Mouse (Mus musculus): ENCODE measurements around the gene Rpl27.
"Not testable (repeated sequence)": the region's sequence is repeated elsewhere in the genome, so short reads cannot be mapped to it uniquely, and the experiment has no call there.

Rpl27 gene

GRCm38 (mm10) chr11:101447786-101448185 is 5.7 kb downstream of the Rpl27 start:
- no peak for DNase-seq (ENCODE audit: low spot score)

- peak; percentile 71 for DNase-seq (ENCODE audit: low spot score)
Observed at GRCm38 (mm10) chr11:101448274-101448746, 6.2 kb downstream of the Rpl27 start, which contains the start of gene Ifi35. Gene Ifi35, plus strand, starts transcription at chr11:101448407.

DNA sequence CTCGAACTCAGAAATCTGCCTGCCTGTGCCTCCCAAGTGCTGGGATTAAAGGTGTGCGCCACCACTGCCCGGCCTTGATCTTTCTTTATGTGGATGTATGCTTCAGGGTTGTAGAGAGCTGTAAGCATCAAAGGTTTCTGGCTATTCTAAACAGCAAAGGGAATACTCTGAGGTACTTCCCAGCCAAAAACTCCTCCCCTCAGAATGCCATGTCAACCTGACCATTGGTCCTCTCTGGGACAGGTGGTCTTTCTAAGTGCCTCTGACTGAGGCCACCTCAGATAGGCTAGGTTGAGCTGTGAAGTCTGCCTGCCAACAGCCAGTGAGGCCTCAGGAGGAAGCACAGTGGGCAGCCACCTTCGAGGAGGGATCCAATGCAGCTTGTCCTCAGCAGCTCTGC is 6.8 kb downstream of the Rpl27 start:
- DNase-seq (ENCODE audit: low spot score) = no peak

GRCm38 (mm10) chr11:101449596-101449995 is 7.5 kb downstream of the Rpl27 start:
- DNase-seq (ENCODE audit: low spot score) = not testable (repeated sequence)

GRCm38 (mm10) chr11:101450394-101450793 is 8.3 kb downstream of the Rpl27 start:
- DNase-seq (ENCODE audit: low spot score) = no peak

- no peak for DNase-seq (ENCODE audit: low spot score)
Observed at GRCm38 (mm10) chr11:101451536-101451935, 9.4 kb downstream of the Rpl27 start.

GRCm38 (mm10) chr11:101452093-101452774 is 10.1 kb downstream of the Rpl27 start:
- DNase-seq (ENCODE audit: low spot score) = no peak

DNA sequence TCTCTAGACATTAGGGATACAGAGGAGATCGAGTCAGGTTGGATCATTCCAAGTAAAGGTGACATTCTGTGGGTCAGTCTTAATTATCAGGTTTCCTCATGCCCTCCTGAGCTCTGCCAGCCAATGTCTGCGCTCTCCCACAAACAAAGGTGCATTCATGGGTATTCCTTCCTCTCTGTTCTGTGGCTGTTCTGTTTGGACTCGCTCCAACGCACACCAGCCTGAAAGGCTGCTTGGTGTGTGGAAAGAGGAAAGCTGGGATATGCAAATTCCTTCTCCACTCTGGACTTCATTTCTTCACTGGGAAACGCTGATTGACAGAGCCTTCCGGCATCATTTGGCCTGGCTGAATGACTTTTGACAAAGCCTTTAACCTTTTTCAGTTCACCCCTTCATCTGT is 12.6 kb downstream of the Rpl27 start:
- DNase-seq (ENCODE audit: low spot score) = no peak

DNA sequence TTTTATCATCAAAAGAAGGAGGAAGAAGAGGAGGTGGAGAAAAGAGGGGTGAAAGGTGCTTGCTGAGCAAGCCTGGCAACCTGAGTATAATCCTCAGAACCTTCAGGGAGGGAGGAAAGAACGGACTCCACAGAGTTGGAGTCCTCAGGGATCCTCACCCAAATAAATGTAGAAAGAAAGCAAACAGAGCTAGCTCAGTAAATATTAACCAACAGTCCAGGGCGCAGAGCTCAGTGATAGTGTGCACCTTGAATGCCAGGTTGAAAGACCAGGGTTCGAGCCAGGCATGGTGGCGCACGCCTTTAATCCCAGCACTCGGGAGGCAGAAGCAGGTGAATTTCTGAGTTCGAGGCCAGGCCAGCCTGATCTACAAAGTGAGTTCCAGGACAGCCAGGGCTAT is 13.5 kb downstream of the Rpl27 start:
- no peak for DNase-seq (ENCODE audit: low spot score)

GRCm38 (mm10) chr11:101457631-101458030 is 15.5 kb downstream of the Rpl27 start:
- no peak for DNase-seq (ENCODE audit: low spot score)

GRCm38 (mm10) chr11:101458217-101458616 is 16.1 kb downstream of the Rpl27 start:
- no peak for DNase-seq (ENCODE audit: low spot score)

DNA sequence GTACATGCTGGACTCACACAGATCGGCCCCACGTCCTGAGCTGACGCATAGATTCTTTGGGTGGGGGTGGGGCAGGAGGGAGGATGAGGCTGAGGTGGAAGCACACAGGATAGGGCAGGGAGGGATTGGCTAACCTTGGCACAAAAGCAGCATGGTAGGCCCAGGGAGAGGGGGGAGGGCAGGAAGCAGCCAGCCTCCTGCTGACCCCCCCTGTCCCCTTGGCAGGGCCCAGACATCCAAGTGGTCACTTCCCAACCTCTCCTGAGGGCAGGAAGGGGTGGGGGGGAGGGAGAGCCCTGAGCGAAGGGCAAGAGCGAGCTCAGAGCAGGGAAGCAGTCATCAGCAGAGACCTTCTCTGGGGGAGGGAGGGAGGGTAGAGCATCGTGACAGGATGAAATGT is 17.6 kb downstream of the Rpl27 start:
- DNase-seq (ENCODE audit: low spot score) = no peak

DNA sequence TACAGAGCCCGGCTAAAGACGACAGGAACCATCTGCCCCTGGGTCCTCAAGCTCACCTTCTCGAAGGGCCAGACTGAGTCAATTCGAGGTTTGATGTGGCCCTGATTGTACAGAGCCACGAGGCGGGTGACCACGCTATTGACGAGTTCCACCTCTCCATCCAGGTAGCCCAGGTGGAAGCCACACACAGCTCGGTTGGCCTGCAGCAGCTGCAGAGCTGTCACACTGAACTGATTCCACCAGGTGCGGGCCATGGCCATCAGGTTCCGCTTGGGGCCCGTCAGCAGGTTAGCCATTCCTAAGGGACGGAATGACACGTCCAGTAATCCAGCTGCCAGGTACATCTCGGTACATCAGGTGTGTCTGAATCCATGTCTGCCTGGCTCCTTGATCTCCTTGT is 18.2 kb downstream of the Rpl27 start:
- no peak for DNase-seq (ENCODE audit: low spot score)

GRCm38 (mm10) chr11:101462141-101462540 is 20.0 kb downstream of the Rpl27 start:
- no peak for DNase-seq (ENCODE audit: low spot score)

GRCm38 (mm10) chr11:101462583-101463440 is 20.7 kb downstream of the Rpl27 start:
- no peak for DNase-seq (ENCODE audit: low spot score)

- DNase-seq (ENCODE audit: low spot score) = no peak
Observed at GRCm38 (mm10) chr11:101464211-101465100, 22.4 kb downstream of the Rpl27 start, which contains the start of gene Rnd2. Gene Rnd2, plus strand, starts transcription at chr11:101464999.

DNA sequence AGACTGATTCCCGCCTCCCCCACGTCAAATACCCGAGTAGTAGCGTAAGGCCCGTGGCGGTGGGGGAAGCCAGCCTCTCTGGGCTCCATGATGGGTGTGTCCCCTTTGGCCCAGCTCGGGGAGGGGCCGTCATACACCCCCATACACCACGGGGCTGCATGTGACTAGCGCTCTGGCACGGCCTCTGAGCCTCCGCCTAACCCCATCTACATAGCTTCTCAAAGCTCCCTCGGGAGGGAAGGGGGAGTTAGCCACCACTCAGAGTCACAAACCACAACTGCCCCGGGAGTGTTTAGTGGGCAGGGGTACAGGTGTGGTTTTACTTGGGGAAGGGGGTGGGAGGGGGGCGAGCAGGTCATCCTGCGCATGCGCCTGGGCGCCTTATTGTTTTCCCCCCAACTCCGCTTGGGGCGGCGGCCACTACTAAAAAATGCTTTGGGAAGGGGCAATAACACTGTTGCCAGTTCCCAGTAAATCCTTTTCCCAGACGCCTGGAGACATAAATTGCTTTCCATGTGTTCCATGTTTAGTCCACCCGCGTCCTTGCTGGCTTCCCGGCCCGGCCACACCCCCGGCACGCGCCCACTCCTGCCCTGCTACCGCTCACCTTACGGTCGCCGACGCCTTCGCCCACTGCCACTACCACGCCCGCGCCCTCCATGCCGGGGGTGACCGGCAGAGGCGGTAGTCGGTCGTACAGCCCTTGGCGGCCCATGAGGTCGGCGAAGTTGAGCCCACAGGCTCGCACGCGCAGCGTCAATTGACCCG is 23.2 kb downstream of the Rpl27 start:
- DNase-seq (ENCODE audit: low spot score) = peak; percentile 61

DNA sequence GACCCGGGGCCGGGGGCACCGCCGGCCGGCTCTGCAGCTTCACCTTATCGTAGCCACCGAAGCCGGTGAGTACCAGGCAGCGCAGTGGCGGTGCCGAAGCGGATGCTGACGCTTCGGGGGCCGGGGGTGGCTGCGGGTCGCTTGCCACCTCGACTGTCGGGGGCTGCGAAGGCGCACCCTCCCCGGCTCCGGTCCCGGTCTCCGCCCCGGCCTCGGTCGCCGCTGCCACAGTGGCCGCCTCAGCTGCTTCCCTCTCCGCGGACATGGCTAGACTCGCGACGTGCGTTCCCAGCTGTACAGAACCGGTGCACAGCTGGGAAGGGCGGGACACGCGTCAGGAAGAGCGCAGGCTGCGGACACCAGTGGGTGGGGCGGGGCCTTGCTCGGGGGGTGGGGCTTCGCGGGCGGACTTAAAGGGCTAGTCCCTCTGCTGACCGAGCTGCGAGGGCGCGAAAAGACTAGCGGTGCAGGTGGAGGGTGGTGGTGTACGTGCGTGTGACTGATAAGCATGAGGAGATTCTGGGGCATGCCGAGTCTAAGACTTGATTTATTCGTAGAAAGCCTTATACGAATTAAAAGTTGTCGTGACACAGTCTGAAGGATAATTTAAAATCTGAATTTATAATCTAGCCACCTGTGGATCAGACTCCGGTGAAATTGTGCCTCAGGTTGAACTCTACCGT is 23.9 kb downstream of the Rpl27 start, which contains the start of gene Vat1:
Gene Vat1 (minus strand): TSS at position 362 of the 683 bp plus-strand sequence.
- peak; percentile 59 for DNase-seq (ENCODE audit: low spot score)

DNA sequence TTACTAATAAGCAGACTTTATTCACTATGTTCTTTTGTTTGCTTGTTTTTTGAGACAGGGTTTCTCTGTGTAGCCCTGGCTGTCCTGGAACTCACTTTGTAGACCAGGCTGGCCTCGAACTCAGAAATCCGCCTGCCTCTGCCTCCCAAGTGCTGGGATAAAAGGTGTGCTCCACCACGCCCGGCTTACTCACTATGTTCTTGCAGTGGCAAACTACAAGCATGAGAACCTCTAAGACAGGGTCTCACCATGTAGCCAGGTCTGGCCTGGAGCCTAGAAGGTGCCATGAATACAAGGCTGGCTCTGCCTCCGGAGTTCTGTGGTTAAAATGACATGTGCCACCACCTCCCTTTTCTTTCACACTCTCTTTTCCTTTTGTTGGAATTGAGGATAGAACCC is 24.5 kb downstream of the Rpl27 start:
- DNase-seq (ENCODE audit: low spot score) = not testable (repeated sequence)

DNA sequence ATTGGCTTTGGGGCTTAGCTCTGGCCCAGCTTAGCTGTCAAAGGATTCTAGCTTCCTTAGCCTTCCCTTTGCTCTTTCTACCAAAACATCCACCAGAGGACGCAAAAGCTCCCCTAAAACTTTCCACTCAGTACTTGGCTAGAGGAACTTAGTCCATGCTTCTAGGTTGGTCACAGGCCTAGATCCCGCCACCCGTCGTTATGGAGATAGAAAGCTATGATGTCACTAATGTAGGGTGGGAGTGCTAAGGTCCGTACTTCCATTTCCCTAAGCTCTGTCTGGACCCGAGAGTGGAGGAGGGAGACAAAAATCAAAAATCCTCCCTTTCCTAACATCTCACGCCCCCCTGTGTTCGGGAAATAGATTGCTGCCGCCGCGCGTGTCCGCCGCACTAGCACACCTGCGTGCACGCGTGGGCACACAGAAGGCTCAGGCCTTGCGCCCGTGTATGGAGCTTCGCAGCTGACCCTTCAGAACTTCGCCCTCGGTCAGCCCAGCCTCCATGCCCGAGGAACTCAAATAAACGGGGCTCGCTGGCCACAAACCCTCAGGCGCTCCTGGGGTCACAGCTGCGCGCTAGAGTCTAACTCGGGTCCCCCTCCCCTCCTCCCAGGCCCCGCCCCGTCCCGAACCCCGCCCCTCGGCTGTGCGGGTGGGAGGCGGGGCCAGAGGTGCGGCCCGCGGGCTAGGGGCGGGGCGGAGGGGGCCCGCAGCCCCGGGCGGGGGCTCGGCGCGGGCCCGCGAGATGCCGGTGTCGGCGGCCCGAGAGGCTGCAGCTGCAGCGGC is 25.6 kb downstream of the Rpl27 start:
- peak; percentile 67 for DNase-seq (ENCODE audit: low spot score)
